Mouse (Mus musculus) layer of hippocampus, postnatal 10 days (tissue): Measurements from ENCODE around the gene Gprc5a. TPM values are rescaled to one million over a fixed set of nuclear protein-coding genes. Genes with fewer than 3 reads are reported as not detected.

Experiments used
- DNase-seq, 2 experiments: peaks; one replicate each; pipeline ENCODE4 v3.0.0; 2021; ENCODE audit warnings: low spot score in 2 of 2
- long read RNA-seq: library from polyadenylated mRNA; stranded (forward); transcript quantifications from one replicate; pipeline ENCODE4 v2.0.0, GENCODE M21; 2023
- total RNA-seq, 2 experiments: library from RNA; stranded (reverse); gene quantifications; 2 replicates each; pipeline ENCODE4 v1.2.3; 2021

Gprc5a gene
- total RNA-seq = under 1 TPM; 0.16 TPM
- long read RNA-seq, partial matches to known transcripts = 0 of 1 reads
- long read RNA-seq, other reads (novel, unspliced or antisense) = 0 of 1 reads

DNA sequence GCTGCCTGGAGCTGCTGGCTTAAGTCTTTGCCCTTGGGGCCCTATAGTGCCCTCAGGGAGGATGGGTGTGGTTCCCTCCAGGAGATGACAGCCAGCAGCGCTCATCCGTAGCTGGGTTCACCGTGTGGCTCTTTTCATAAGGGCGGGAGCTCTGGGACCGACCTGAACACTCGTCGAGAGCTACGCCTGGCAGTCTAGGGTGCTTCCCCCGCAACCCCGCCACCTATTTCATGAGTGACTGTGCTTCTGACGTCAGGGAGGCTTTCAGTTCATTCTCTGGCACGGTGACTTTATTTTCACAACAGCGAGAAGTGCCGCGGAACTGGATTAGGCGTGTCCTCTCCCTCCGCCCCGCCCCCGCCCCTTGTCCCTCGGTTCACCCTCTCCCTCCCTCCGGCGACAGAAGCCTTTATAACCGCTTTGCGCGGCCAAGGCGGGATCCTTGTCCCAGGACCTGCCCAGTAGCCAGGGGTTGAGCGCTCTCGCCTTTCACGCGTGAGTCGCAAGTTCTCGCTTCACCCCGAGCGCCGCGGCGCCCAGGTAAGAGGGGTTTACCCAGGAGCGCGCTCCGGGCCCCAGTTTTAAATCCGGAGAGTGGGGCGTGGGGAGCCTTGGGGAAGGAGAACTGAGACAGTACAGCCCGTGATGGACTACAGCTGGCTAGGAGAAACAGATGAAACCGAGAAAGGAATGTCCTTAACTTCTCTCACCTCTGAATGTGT, at the start of gene Gprc5a:
Gene Gprc5a (plus strand): TSS at position 416 of the 722 bp plus-strand sequence.
- DNase-seq = no peak

DNA sequence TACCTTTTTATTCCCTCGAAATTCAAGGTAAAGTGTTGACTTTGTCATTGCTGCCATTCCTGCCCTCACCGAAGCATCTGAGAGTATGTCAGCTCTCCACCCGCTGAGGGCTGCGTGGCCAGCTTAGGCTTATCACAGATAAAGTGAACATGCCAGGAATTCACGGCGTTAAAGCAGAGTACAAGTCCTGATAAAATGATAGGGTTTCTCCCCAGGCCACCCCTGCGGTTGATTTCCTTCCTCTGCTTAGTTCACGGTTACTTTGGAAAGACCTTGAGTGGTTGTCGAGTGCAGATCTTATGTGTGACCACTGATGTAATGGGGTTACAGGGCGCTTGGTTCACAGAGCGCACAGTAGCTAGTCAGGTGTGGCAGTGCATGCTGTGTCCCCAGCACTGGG, 48.2 kb upstream of the Gprc5a start:
- no peak for DNase-seq

DNA sequence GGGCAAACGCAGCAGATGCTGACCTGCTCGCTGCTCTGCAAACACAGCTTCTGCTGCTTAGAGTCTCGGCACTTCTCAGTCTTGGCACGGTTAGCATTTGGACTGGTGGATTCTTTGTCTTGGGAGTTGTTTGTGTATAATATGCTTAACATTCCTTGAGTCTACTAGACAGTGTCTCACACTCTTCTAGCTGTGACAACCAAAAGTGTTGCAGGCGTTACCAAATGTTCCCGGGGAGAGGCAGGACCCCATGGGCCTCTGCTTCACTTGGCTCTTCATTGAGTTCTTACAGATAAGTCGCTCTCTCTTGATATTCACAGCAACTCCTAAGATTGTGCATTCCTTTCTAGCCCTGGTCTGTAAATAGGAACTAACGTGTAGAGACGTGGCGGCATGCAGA, 45.9 kb upstream of the Gprc5a start:
- DNase-seq = no peak

DNA sequence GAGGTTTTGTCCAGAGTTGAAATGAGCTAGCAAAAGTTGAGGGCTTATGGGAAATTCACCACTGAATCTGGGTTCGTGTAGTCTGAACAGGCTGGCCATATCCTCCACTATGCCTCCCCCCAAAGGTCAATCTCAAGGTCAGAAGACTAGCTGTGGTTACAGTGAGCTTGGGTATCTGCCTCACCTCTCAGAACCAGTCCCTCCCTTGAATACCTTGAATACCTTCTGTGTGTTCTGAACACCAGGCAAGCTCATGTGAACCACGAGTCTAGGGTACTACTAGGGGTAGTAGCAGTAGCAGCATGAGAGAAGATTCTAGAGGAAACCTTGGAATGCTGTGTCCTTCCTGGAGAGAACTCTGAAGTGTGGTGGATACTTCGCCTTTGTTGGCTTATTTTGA, 43.8 kb upstream of the Gprc5a start:
- DNase-seq = no peak

DNA sequence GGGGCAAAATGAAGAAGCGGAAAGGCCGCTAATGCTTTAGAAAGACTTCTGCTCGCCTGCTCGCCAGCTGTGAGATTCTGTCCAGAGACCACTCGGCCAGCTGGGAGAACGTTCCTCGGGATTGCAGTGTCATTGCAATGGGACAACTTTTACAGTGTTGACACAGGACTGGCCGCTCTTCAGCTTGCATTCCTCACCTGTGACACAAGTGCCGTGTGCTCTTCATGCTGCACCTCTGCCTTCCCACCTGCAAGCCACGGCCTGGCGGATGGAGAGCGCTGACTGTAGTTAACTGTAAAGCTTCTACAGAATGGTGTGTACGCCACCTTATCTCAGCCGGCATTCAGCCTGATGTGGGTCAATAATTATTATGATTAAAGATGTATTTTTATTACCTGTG, 42.1 kb upstream of the Gprc5a start:
- no peak for DNase-seq

DNA sequence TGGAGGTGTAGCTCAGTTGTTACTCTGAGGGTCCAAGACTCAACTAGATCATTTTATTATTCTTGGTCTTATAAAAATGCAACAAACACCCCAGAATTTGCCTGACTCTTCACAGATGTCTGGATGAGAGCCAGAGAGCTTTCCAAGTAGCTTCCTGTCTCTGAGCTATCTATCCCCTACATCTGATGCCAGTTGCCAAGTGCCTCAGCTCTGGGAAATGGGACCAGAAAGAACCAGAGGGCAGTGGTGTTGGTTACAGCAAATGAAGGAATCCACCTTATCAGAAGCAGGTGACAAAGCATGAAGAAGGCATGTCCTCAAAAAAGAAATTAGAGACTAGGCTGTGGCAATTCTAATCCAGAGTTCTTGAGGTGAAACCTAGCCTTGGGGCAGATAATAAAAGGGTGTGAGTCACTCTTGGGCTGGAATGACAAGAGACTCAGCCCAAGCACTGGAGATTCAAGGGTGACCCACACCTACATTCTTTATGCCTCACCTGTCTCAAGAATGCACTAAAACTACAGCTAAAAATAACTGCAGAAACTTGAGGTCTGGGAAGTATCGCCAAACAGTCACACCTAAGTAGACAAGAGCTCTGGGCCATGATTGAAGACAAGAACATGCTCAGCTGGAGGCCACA, 40.5 kb upstream of the Gprc5a start:
- DNase-seq = no peak

DNA sequence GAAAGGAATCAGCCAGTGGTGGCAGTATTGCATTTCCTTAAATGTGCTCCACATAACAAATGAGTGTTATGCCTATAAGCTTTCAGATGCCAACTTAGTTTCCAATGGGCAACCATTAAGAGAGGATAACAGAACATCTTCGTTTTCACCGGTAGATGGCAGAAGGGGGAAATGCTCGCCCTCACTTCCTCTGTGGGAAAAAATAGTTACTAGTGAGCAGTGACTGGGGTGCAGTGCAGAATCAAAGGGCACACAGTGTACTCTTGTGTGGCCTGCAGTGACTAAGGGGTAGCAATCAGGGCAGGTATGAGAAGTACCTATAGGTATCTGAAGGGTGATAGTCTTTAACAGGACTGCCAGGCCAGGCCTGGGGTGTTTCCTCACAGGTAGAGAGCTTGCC, 39.2 kb upstream of the Gprc5a start:
- peak in 1 of 2 experiments; percentile 32 for DNase-seq

DNA sequence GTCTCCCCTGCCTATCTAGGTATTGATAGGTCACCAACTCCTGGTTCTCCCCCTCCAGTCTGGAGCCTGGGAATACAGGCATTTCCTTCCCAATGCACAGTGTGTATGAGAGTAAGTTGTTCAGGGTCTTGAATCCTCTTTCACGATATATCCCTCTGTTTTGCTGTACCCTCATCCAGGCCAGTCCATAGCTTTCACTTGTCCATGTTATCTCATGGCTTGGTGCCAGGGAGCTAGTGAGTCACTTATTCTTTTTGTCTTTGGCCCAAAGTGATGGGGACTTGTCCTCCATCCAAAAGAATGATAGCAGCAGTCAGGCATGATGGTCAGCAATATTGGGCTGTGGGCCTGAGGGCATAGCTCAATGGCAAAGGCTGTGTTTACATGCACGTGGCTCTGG, 38.7 kb upstream of the Gprc5a start:
- DNase-seq = no peak

DNA sequence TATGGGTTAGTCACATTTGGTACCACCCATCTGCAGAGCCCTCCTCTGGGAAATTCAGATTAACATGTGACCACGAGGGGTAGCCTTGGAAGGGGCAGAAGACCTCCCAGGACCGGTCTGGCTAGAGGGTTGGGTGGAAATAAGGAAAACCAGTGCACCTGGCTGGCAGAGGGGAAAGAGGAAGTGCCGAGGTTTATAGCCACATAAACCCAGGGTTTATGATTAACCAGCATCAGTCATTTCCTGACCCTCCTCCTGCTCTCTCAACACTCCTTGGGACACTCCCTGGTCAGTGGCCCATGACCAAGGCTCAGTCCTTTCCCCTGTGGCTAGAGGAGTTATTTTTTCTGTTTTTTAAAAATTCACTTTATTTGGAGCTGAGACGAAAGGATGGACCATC, 36.2 kb upstream of the Gprc5a start:
- no peak for DNase-seq

DNA sequence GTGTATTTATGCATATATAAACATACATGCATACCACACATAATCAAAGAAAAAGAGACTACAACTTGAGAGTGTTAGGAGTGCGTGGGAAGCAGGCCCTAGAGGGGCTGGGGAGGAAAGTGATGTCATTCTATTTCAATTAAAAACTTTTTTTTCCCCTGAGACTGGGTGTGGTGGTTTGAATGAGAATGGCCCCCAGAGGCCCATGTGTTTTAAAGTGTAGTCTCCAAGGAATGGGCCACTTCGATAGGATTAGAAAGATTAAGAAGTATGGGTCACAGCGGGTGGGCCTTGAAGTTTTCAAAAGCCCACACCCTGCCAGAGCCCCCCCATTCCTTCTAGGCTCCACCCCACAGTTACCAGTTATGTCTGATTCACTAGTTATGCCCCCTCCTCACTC, 26.8 kb upstream of the Gprc5a start:
- no peak for DNase-seq

DNA sequence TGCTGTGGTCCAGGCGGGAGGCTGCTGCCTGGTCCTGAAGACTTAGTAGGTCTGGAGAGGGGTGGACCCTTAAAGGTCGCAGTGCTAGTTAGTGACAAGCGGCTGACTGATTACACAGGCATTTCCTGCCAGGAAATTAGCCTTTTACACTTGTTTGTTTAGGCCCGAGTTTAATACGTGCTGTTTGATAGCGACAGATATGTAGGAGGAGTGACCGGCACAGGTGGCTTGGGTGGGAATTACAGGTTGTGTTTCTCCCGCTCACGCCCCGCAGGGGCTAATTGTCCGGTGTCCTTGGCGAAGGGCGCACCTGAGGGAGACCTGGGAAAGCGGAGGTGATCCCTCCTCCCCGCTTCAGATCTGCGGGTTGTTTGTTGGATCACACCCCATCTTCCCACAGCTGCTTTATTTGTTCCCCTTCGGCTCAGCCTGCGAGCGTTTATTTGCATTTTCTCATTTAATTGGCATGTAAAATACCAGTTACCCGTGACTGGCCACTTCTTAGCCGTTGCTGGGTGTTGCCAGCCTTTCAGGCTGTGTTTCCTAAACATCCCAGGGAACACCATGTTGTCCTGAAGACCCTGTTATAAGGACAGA, 25.1 kb upstream of the Gprc5a start:
- no peak for DNase-seq

DNA sequence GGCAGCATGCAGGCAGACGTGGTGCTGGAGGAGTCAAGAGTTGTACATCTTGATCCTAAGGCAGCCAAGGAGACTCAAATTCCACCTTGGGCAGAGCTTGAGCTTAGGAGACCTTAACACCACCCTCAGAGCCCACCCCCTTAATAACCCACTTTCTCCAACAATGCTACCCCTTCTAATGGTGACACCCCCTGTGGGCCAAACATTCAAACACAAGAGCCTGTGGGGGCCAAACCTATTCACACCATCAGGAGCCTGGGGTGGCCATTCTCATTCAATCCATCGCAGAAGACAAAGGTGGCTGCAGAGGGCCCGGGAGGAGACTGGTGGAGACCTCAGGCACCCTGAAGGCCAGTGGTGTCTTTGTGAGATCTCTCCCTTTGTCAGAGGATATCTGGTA, 23.5 kb upstream of the Gprc5a start:
- DNase-seq = no peak

DNA sequence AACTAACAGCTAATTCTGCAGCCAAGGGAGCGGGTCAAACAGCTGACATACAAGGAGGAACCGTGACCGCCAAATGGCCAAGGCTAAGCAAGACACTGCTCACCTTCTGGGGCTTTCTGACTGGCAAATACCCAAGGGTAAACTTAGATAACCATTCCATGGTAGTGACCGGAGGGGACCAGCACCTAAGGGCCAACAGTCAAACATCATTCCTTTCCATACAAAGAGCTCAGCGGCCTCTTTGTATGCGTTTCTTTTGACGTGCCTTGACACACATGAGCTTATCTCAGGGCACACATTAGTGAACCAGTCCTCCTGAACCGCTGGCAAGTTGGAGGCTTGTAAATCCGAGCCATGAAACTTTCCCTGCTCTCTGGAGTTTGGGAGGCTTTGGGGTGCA, 18.2 kb upstream of the Gprc5a start:
- DNase-seq = no peak

DNA sequence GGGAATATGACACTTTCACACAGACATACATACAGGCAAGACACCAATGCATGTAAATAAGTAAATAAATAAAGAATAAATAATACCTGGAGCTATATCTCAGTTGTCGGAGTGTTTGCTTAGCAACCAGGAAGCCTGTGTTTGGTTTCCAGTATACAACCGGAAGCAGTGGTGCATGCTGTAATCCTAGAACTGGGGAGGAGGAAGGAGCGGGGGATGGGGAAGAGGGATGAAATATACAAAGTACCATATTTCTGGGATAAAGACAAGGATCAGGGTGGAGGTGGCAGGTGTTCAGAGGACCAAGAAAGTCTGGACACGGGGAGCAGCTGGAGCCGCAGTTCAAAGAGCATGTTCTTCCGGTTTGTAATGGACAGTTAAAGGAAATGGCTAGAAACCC, 16.9 kb upstream of the Gprc5a start:
- DNase-seq = no peak

DNA sequence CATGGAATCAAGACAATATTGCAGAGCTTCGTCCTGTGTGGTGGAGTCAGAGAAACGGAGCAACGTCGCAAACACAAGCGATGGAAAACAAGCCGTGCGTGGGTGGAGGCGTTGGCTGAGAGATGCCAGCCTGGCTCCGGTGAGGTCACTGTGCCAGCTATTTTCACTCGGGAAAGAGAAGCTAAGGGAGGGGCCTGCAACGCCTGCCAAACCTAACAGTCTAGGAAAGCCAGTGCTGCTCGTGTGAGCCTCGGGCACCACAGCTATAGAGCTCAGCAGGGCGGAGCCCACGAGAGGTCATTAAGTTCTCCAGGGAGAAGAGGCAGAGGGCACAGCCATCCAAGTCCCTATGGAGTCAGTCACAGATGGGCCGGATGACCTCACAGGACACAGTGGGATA, 16.5 kb upstream of the Gprc5a start:
- peak; percentile 17 to 28 for DNase-seq

DNA sequence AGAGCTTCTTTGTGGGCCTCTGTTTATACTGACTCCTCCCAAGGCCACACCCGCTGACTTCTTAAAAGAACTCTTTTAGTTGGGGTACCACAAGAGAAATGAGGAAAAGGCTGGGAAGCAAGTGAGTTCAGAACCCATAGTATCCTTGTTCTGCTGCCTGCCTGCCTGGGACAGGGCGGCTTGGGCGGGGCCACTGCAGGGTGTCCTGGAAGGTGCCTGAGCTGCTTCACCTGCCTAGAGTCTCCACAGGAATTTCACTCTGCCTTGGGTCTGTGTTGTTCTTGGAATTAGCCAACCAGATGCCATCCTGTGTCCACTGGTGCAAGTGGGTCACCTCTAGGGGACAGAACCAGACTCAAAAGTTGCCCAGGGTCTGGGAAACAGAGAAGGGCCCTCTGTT, 11.7 kb upstream of the Gprc5a start:
- DNase-seq = no peak

DNA sequence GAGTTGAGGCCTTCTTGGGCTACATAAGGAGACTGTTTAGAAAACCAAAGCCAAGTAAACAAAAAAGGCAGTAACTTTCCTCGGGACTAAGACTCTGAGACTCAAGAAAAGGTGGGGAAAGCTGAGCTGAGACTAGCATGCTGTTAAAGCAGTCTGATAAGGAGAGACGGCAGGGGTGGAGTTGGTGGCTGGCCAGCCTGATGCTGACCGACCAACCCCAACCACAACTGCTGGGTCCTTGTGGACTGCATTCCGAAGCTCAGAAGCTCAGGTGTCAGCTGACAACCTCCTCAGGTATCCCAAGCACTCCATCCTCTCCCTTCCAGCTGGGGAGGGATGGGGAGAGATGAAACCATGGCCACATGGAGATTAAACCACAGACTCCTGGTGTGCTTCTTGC, 9.6 kb upstream of the Gprc5a start:
- DNase-seq = no peak

DNA sequence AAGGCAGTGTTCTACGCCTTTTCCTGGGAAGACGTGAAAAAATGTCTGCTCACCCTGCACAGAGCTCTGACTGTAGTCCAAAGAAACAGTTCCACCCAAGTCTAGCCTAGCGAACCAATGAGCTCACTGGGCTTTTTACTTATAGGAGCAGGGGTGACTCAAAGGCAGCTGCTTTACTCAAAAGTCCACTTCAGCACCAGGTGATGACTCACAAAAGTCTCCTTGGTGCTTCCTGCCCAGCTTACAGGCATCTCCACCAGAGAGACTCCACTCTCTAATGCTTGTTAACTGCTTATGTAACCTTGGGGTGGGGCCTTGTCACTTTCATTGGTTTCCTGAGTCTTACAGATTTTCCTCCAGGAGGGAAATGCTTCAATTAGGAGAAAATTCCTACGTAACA, 4.7 kb upstream of the Gprc5a start:
- no peak for DNase-seq

DNA sequence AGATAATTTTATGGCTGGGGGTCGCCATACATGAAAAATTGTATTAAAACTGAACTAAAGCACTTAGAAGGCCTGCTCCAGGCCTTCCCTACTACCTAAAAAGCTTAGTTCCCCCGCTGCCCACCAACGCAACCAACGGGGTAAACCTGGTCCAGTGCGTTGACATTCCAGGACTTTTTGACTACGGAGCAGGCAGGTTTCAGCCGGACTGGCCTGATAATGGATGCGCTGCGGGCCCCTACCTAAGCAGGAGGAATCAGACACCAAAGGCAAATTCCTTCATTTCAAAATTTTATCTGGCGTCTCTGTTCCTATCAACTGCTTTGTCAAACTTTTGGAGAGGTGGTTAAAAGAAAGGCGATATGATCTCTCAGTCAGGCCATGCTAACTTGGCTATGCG, 830 bp upstream of the Gprc5a start:
- DNase-seq = no peak

DNA sequence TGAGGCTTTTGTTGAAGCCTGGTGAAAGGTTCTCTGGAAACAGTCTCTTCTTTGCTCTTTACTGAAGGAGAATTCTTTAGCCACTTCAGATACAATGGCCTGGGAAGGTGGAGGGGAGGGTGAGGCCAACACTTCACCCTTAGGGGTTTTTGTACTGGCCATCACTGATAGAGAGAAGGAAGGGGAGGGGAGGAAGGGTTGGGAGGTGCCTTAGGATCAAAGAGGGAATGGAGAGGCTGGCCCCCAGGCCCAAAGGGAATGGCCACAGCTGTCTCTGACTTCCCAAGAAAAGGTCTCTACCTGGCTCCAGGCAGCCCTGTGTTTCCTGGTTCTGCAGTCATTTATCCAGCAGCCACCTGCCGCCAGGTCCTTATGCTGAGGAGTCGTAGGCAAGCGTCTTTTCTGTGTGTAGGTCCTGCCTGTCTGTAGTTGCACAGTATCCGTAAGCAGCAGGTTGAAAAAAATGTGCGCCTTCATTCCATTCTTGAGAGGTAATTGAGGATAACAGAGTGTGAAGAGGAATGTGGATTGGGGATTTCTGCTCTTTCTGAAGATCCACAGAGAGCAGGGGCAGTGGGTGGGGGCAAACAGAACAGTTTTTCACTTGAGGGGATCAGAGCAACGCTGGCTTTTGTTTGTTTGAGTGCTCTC, 1.5 kb downstream of the Gprc5a start:
- DNase-seq = no peak

DNA sequence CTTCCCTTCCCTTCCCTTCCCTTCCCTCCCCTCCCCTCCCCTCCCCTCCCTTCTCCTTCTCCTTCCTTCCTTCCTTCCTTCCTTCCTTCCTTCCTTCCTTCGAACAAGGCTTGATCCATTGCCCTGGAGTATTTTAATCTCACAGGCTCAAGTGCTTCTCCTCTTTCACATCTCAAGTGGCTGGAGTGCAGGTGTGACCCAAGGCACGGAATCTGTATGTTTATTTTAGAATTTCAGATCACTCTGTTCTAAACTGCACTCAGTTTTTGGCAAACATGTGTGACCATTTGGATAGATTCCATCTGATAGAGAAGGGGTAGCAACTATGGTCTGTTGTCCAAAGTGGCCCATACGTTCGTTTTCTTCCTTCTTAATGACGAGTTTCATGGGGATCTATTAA, 2.8 kb downstream of the Gprc5a start:
- DNase-seq = no peak

DNA sequence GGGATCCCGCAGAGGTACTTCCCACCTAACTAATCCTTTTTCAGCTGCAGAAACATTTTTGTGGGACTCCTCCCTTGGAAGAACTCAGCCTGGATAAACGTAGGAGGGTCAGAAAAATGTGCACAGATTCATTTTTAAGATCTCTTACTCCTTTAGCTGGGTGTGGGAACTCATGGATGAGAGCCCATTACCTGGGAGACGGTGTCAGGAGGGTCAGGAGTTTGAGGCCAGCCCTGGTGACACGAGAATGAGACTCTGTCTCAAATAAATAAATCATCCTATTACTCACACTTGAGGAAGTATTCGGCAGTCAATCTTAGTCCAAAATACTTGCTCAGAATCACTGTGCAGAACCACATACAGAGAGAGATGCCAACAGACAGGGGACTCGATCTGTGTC, 4.4 kb downstream of the Gprc5a start:
- no peak for DNase-seq
